Mouse (Mus musculus) frontal cortex, postnatal 25 days (tissue): ENCODE results near the gene Sec24b.

Experiments used
- DNase-seq, 2 experiments: peaks; one replicate each; pipeline ENCODE4 v3.0.0; 2022; ENCODE audit warnings: low spot score in 2 of 2

Sec24b gene

DNA sequence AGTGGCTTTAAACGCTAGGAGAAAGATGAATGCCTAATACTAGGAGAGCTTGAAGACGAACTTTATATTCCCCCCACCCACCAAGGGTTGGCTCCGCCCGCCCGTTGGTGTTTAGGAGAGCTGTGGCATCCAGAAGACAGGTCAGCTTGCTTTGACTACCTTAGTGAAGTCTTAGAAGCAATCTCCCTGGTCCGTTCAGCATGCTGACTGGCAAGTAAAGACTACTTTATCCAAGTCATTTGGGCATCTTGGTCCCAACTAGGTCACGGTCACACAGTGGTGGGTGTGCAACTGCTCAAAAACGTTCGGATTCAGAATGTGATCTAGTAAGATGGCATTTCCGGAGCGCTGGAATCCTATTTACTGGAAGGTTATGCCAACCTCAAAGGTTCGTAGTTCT is at the start of gene Sec24b:
Gene Sec24b (minus strand): TSS at position 273 of the 400 bp plus-strand sequence.
- DNase-seq = no peak

DNA sequence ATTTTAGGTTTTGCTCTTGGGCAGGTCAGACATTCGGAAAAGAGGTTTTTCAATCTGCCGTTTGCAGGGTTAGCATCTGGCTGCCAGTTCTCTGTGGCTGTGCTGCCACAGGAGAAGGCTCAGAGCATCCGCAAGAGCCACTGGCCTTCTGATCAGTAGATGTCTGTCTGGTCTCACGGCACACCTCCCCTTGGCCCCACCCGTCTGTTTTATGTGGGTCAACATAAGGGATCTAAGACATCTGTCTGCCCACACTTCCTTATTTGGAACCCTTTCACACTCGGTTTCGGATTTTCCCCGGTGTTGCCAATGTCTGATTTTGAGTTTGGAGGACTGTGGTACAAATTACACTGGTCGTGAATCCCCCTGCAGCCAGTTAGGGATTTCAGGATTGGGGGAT is 43.1 kb upstream of the Sec24b start:
- DNase-seq = no peak

DNA sequence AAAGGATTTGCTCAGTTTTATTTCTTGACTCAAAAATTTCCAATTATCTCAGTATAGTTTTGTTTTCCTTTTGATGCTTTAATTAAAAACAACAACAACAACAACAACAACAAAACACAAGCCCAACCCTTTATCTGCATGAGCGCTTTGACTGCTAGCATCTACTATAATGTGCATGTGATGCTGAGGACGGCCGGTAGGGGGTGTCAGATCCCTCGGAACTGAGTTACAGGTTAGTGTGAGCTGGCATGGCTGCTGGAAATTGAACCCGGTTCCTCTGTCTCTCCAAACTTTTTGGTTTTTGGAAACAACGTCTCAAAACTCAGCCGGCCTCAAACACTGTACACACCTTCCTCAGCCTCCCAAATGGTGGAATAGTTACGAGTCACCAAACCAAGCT is 42.1 kb upstream of the Sec24b start:
- DNase-seq = peak in 1 of 2 experiments; percentile 9

DNA sequence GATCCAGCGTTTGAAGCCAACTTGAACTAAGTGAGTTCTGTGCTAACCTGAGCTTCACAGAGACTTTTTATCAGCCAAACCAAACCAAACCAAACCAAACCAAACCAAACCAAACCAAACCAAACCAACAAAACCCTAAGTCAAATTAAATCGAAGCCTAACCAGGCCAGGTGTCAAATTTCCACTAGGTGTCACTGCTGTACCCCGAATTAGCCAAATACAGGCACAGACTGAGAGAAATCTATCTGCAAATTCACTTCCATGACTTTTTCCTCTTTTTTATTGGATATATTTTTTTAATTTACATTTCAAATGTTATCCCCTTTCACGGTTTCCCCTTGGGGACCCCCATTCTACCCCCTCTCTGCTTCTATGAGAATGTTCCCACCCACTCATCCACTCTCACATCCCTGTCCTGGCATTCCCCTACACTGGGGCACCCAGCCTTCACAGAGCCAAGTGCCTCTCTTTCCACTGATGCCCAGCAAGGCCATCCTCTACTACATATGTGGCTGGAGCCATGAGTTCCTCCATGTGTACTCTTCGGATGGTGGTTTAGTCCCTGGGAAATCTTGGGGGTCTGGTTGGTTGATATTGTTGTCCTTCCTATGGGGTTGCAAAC is 33.9 kb upstream of the Sec24b start:
- DNase-seq = peak in 1 of 2 experiments; percentile 45

DNA sequence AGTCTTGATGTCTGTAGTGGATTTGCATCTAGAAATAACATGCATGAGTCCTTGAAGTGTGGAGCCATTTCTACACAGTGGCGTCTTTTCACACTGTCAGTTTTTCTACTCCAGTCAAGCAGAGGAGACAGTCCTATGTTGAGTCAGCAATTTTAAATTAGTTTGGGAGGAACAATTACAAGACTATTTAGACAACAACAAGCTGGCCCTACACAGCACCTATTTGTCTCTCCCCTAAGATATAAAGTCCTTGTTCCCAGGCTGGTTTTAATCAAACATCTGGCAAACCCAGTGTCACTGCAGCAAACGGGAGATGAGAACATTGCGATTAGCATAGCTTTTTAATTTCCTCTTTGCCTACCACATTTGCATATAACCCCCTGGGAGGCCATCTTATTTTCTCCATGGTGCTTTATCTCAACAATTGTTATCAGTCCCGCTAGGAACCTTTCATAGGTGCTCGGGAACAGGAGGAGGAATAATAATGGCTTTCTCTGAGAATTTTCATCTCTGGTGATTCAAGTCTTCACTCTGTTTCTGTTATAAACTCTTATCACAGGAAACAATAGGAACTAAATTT is 32.9 kb upstream of the Sec24b start:
- DNase-seq = no peak

DNA sequence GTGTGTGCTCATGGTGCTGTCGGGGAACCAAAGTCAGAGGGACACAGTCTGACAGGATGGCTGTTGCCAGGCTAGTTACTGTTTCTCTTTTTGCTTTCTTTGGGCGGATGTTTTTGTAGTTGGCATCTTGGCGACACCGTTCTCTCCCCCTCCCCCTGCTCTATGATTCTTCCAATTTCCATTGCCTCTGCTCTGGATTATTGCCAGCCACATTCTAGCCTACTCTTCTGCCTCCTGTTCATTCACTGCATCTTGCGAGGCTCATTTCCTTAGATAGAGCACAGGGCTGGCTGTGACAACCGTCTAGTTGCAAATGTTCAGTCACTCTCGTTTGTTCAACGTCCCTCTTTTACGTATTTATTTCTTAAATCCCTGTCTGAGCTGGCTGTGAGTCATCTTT is 29.1 kb upstream of the Sec24b start:
- DNase-seq = no peak

DNA sequence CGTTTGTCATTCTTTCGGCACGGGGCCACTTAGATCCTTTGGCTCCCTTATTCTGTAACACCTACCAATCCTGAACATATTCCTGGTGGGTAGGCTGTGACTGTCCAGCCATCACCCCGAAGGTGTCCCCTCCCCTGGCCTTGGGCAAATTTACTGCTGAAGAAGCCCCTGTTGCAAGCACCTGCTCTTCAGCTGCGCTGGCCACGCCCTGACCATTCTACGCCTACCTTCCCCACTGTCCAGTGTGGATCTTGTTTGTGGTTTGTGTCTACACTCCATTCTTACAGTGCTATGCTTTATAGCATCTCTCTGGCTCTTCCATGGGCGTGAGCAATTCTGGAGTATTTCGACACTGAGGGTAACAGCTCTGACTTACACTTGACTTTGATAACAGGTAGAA is 27.3 kb upstream of the Sec24b start:
- DNase-seq = no peak

DNA sequence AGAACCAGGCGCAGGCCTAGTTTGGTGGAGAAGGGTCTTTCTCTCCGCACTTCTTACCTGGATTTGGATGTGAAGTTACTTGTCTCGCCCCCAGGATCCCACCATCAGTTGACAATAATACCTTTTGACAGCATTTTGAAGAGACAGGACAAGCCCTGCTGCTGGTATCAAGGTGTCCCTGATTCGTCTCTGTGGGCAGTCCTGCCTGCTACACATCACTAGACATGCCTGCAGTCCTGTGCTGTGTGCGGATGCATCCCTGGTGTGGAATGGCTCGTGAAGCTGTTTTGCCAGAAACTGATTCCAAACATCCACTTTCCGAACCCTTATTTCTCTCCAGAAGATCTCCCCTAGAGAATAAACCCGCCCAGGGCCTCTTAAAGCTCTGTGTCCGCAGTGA is 26.1 kb upstream of the Sec24b start:
- DNase-seq = no peak

DNA sequence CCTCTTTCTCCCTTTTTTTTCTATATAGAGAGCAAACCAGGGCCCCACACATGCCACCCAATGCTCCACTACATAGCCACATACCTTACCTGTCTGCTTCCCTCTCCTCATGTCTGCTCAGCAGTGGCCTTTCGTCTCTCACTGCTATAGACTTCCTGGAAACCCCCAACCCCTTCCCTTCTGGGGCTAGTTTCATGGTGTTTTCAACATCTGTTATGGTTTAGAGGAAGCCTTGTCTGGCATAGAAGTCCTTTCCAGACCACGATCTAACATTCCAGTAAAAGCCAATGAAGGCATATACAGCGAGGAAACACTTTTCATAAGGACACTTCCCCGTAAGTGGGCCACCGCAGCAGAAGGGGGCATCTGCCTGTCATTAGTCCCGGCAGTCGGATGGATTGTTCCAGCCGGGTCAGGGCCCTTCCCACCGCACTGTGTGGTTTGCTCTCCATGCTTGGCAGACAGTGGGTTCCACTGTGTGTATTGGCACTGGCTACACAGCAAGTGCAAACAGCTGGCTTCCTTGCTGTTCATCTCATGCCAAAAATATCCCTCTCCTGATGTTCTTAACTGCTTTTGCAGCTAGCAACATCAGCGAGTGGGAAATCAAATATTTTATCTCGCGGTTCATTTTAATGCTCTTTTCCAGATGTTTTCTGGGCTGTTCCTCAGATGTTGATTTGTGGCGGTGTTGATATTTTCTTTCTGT is 25.2 kb upstream of the Sec24b start:
- no peak for DNase-seq

DNA sequence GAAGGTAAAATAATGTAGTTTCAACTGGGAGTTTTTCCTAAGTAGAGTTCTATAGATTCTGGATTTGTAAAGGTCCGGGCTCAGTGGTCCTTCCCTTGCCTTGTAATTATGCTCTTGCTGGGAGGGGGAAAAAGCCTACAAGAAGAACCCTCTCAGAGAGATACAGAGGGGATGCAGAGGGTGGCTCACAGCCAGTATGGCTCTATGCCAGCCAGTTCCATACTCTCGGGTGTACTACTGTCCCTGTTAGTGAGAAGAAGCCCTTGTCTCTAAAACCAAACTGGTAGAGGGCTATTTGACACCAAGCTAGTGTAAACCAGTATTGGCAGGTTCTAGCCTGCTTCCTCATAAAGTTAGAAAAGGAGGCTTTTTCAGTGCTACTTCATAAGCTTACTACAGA is 22.0 kb upstream of the Sec24b start:
- DNase-seq = no peak

DNA sequence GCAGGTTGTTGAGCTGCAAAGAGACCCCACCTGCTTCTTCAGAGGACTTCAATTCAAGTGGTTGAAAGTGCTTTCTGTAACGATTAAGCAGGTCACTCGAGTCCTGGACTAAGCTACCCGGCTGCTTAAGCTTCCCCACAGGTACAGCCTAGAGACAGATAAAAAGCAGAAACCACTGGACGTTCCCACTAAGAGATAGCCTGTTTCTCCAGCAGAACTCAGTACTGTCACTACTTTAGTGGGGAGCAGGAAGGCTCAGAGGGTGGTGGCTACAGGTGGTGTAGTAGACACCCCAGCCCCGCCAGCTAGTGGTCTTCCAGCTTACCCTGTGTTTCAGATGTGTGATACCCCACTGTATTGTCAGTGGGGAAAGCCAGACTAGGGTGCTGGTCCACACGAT is 19.3 kb upstream of the Sec24b start:
- DNase-seq = no peak

DNA sequence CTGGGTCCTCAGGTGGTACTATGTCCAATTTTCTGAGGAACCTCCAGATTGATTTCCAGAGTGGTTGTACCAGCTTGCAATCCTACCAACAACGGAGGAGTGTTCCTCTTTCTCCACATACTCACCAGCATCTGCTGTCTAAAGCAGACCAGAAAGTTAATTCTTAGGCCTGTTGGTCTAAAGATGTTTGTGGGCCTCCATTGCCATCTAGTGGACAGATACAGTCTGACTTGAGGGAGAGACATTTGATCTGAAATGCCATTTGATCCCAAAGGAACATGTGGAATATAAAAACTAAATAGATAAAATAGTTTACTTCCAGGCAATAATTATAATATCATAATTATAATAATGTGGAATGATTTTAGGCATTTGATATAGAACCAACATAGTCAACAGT is 18.4 kb upstream of the Sec24b start:
- DNase-seq = peak in 1 of 2 experiments; percentile 53

DNA sequence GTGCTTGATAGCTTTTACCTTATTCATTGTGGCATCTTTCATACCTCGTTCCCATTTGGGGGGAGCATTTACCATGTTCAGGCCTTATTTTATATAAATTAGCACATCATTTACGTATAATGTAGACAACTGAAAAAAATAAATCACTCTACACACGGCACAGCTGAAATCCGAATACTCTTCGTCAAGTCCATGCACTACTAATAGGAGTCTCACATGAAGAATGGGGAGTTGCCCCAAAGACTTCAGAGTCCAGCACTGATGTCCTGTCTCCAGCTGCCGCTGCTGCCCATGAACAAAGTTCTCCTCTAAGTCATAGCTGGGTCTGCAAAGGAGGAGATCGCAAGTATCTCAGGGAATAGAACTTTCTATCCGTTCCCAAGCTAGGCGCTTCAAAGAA is 15.9 kb upstream of the Sec24b start:
- DNase-seq = no peak

DNA sequence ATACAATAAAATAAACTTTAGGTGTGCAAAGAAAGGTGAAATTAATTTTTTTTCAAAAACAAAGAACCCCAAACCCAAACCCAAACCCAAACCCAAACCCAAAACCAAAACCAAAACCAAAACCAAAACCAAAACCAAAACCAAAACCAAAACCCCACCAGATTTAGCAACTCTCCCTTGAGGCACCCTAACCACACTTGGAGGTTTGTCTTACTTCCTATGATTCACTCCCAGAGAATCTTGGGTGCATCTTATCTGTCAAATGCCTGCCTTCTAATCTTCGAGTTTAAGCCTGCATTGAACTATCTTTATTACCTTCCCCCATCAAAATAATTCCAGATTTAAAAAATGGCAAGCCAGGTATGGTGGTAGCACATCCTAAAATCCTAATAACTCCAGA is 14.4 kb upstream of the Sec24b start:
- DNase-seq = no peak

DNA sequence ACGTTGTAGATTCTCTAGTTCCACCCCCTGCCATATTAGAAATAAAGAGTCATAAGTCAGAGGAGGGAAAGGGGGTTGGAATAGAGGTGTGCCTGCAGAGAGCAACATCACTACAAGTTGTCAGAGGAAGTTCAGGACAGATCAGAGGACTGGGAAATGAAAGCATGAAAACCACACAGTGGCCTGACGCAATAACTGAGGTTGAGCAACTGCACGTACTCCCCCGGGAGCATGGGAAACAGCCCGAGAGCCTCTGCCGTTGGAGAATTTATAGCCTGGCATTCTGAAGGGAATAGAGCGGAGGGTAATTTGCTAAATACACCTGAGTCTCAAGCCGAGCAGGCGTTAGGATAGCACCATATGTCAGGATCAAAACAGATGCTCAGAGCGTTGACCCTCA is 11.7 kb upstream of the Sec24b start:
- DNase-seq = no peak

DNA sequence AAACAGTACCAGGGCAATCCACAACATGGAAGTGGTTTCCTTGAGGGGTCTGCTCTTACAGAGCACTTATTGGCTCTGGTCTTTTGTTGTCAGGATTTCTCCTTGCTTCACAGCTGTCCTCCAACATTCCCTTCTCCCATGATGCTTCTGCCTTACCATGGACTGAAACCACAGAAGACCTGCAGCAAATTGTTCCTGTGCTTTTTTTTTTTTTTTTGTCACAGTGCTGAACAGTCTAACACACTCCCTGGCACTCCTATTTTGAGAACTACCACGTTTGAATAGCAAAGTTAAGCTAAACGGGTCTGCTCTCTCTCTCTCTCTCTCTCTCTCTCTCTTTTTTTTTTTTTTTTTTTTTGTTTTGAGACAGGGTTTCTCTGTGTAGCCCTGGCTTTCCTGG is 10.6 kb upstream of the Sec24b start:
- no peak for DNase-seq

DNA sequence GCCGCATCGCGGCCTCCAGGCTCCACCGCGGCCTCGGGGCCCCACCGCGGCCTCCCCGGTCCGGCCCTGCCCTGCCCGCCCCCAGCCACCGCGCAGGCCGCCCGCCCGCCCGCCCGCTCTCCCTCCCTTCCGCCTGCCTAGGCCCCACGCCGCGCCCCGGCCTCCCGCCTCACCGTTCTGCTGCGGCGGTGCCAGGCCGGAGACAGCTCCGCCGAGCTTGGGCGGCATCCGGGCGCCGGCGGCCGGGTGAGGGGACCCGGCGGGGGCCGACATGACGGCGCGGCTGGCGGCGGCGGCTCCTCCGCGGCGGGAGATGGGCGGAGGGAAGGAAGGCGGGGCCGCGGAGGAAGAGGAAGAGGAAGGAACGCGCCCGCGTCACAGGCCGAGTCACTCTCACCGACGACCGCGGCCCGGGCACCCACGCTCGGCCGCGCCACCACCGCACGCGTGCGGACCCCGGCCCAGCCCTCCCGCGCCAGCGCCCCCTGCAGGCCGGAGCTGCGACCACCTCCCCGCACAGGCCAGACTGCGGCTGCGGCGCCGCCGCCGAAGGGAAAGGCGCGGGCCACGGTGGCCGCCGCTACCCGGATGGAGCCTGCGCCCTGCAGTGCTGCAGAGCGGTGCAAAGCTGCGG is 840 bp downstream of the Sec24b start:
- peak; percentile 55 to 72 for DNase-seq

DNA sequence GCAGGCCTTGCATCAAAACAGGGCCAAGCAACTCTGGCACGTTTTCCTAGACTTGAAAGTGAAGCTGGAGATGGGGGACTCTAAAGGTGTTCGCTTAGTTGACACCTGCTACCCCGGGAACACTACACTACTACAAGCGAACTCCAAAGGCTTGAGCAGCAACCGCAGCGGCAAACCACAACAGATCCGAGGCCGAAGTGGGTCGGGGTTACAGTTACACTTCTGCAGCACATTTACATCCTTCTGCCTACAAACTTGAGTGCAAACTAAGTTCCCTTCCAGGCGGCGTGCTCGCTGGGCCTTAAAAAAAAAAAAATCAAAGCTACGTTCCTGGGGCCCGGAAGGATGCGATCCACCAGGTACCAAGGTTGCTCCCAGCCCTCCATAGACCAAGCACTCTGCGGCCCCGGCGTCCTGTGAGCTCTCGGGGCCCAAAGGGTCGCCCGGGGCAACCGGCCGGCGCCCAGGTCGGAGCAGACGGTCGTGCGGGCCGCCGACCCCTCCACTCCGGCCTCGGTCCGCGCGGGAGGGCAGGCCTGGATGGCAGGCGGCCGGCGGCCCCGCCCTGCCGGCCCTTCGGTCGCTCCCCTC is 1.5 kb downstream of the Sec24b start:
- DNase-seq = no peak

DNA sequence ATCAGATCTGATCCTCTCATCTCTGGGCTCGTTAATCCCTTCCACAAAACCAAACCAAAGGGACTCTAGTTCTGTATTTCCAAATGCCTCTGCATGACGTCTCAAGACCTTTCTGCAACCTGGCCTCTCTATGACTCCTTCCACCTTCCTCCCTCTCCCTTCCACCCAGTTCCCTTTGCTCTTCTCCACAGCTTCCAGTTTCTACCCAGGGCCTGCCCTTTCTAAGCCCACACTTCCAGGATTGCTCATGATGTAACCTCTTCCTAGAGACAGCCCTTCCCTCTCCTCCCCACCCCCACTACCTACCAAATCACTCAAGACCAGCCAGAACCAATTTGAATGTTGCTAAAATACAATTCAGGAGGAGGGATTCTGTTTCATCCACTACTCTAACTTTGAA is 2.9 kb downstream of the Sec24b start:
- no peak for DNase-seq

DNA sequence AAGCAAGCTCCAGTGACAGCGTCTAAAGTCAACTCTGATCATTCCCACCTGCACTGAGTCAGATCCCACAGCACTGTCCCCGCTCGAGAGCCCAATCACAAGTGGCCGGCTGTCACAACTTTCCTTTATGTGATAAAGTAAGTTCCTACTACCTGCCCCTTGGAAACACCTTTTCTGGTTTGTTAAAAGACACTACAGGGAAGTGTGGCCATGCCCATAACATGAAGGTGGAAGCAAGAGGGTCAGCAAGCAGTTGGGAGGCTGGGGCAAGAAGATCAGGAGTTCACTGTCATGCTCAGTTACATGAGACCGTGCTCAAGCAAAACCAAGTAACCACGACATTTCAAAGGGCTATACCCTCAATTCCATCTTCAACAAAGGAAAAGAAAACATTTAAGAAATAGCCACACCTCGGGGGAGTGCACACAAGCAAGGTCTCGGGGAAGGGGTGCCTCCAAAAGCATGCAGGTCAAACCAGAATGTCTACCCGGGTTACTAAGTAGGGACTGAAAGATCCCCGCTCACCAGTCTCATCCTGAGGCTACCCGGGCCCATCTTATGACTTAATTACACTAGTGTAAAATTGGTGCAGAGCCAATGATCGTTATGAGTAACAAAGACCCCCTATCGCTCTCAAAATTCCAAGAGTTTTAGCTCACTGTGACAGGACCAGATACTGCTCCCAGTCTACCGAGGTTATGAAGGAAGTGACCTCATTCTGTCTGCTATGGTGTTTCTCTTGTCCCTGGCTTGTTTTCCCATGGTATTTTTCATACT is 3.6 kb downstream of the Sec24b start:
- no peak for DNase-seq
